Mouse (Mus musculus): ENCODE data around the gene Flywch1.

The Flywch1 gene

GRCm38 (mm10) chr17:23771284-23772218 lies at the start of gene Flywch1:
Gene Flywch1, minus strand, starts transcription at chr17:23771602.
- in situ Hi-C loops (cut with MboI; ENCODE audit: low pct_unique_long_range_greater_than_20kb in 1 of 2, low sequenced_read_pairs in 2 of 2, unreplicated experiment in 1 of 2), result loop anchor here (10.0 to 25.0 kb wide), 2 partner anchors 191 to 193 kb away; partner anchors contain the start of gene Sbpl (in 1 of the 2)

GRCm38 (mm10) chr17:23820731-23821130 lies 49.3 kb upstream of the Flywch1 start:
- in situ Hi-C loops (cut with MboI; ENCODE audit: low pct_unique_long_range_greater_than_20kb in 1 of 2, low sequenced_read_pairs in 2 of 2, unreplicated experiment in 1 of 2), result no loop called here

GRCm38 (mm10) chr17:23819235-23819634 lies 47.8 kb upstream of the Flywch1 start:
- in situ Hi-C loops (cut with MboI; ENCODE audit: low pct_unique_long_range_greater_than_20kb in 1 of 2, low sequenced_read_pairs in 2 of 2, unreplicated experiment in 1 of 2), result no loop called here

- in situ Hi-C loops (cut with MboI; ENCODE audit: low pct_unique_long_range_greater_than_20kb in 1 of 2, low sequenced_read_pairs in 2 of 2, unreplicated experiment in 1 of 2), result no loop called here
These were observed 47.2 kb upstream of the Flywch1 start for GRCm38 (mm10) chr17:23818579-23818978.

- in situ Hi-C loops (cut with MboI; ENCODE audit: low pct_unique_long_range_greater_than_20kb in 1 of 2, low sequenced_read_pairs in 2 of 2, unreplicated experiment in 1 of 2), result no loop called here
These were observed 44.2 kb upstream of the Flywch1 start for GRCm38 (mm10) chr17:23815641-23816040.

- in situ Hi-C loops (cut with MboI; ENCODE audit: low pct_unique_long_range_greater_than_20kb in 1 of 2, low sequenced_read_pairs in 2 of 2, unreplicated experiment in 1 of 2), result no loop called here
These were observed 36.5 kb upstream of the Flywch1 start for GRCm38 (mm10) chr17:23807918-23808317.

GRCm38 (mm10) chr17:23806867-23807266 lies 35.5 kb upstream of the Flywch1 start:
- in situ Hi-C loops (cut with MboI; ENCODE audit: low pct_unique_long_range_greater_than_20kb in 1 of 2, low sequenced_read_pairs in 2 of 2, unreplicated experiment in 1 of 2), result no loop called here

- in situ Hi-C loops (cut with MboI; ENCODE audit: low pct_unique_long_range_greater_than_20kb in 1 of 2, low sequenced_read_pairs in 2 of 2, unreplicated experiment in 1 of 2), result no loop called here
These were observed 33.2 kb upstream of the Flywch1 start for GRCm38 (mm10) chr17:23804426-23805085.

GRCm38 (mm10) chr17:23803366-23804041 lies 32.1 kb upstream of the Flywch1 start:
- in situ Hi-C loops (cut with MboI; ENCODE audit: low pct_unique_long_range_greater_than_20kb in 1 of 2, low sequenced_read_pairs in 2 of 2, unreplicated experiment in 1 of 2), result no loop called here

- in situ Hi-C loops (cut with MboI; ENCODE audit: low pct_unique_long_range_greater_than_20kb in 1 of 2, low sequenced_read_pairs in 2 of 2, unreplicated experiment in 1 of 2), result no loop called here
These were observed 31.5 kb upstream of the Flywch1 start for GRCm38 (mm10) chr17:23802746-23803365.

- in situ Hi-C loops (cut with MboI; ENCODE audit: low pct_unique_long_range_greater_than_20kb in 1 of 2, low sequenced_read_pairs in 2 of 2, unreplicated experiment in 1 of 2), result no loop called here
These were observed 30.2 kb upstream of the Flywch1 start for GRCm38 (mm10) chr17:23801627-23802026.

GRCm38 (mm10) chr17:23797316-23797715 lies 25.9 kb upstream of the Flywch1 start:
- in situ Hi-C loops (cut with MboI; ENCODE audit: low pct_unique_long_range_greater_than_20kb in 1 of 2, low sequenced_read_pairs in 2 of 2, unreplicated experiment in 1 of 2), result no loop called here

- in situ Hi-C loops (cut with MboI; ENCODE audit: low pct_unique_long_range_greater_than_20kb in 1 of 2, low sequenced_read_pairs in 2 of 2, unreplicated experiment in 1 of 2), result no loop called here
These were observed 23.9 kb upstream of the Flywch1 start for GRCm38 (mm10) chr17:23795323-23795722.

- in situ Hi-C loops (cut with MboI; ENCODE audit: low pct_unique_long_range_greater_than_20kb in 1 of 2, low sequenced_read_pairs in 2 of 2, unreplicated experiment in 1 of 2), result no loop called here
These were observed 19.6 kb upstream of the Flywch1 start for GRCm38 (mm10) chr17:23791079-23791357.

GRCm38 (mm10) chr17:23790269-23791078 lies 19.1 kb upstream of the Flywch1 start, which contains the start of gene Srrm2:
Gene Srrm2, plus strand, starts transcription at chr17:23790532.
- in situ Hi-C loops (cut with MboI; ENCODE audit: low pct_unique_long_range_greater_than_20kb in 1 of 2, low sequenced_read_pairs in 2 of 2, unreplicated experiment in 1 of 2), result no loop called here

- in situ Hi-C loops (cut with MboI; ENCODE audit: low pct_unique_long_range_greater_than_20kb in 1 of 2, low sequenced_read_pairs in 2 of 2, unreplicated experiment in 1 of 2), result no loop called here
These were observed 18.4 kb upstream of the Flywch1 start for GRCm38 (mm10) chr17:23789749-23790268.

GRCm38 (mm10) chr17:23788973-23789372 lies 17.6 kb upstream of the Flywch1 start:
- in situ Hi-C loops (cut with MboI; ENCODE audit: low pct_unique_long_range_greater_than_20kb in 1 of 2, low sequenced_read_pairs in 2 of 2, unreplicated experiment in 1 of 2), result no loop called here

- in situ Hi-C loops (cut with MboI; ENCODE audit: low pct_unique_long_range_greater_than_20kb in 1 of 2, low sequenced_read_pairs in 2 of 2, unreplicated experiment in 1 of 2), result no loop called here
These were observed 15.1 kb upstream of the Flywch1 start for GRCm38 (mm10) chr17:23786510-23786931.

All from mouse embryonic stem cell (cell line).